Mouse (Mus musculus) lung, adult 2 months (tissue): Measurements from ENCODE around the gene Cldn12.

ENCODE experiments used
- CTCF ChIP-seq: fragments of 200-500 bp; IDR thresholded peaks from 2 replicates; pipeline ENCODE4 v1.5.1; 2011; ENCODE audit warnings: mild to moderate bottlenecking, low read length, control low read depth; ENCODE audit not compliant: insufficient read depth
- POLR2A ChIP-seq: fragments of 200-500 bp; IDR thresholded peaks from 2 replicates; pipeline ENCODE4 v1.6.1; 2011; ENCODE audit warnings: low read depth, mild to moderate bottlenecking, control low read depth, low read length, borderline replicate concordance; ENCODE audit errors: extremely low read depth

- TF ChIP-seq CTCF = no peak
- no peak for TF ChIP-seq POLR2A
Observed at GRCm38 (mm10) chr5:5561041-5561706, 46.4 kb upstream of the Cldn12 start.
